Mouse (Mus musculus): ENCODE data around the gene Fbxo48. TPM values are rescaled to one million over a fixed set of nuclear protein-coding genes. Genes with fewer than 3 reads are reported as not detected.

The Fbxo48 gene
- polyA plus RNA-seq, 1 experiment from 2014 or later, result 2.8 TPM

DNA sequence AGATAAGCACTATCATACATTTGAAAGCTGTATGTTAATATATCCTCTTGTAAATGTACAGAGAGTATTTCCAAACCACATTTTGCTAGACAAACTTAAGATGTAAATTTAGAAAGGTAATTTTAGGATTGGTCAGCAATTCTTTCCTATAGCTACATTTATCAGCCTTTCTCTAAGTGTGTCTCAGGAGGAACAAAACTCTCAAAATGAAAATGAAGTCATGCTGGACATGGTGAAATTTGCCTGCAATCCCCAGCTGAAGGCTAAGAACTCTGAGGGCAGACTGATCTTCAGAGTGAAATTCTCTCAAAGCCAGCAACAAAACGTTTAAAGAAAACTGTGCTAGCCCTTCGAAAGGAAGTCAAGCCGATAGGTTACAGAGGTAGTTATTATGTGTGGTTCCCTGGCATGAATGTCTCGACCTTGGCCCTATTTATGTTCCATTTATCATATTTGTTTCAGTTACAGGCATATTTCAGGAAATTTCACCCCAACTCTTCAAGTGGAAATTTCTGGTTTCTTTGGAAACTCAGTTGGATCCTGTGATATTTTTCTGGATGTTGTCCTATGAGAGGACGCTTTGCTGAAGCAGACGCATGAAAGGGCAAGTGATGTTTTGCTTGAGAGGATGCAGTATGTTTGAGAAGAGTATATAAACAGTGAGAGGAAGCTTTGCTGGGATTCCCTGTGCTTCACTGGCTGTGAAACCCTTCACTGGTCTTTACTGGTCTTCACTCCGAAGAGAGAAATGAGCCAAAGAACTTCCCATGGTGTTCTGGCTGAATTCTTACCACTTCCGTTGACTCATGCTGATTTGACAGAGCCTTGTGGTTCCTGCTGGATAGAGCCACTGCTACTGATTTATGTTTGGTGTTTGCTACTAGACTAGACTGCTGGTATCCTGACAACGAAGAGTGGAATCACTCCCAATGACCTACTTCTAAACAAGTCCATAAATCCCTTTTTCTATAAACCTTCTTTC lies 49.5 kb downstream of the Fbxo48 start:
- no peaks in the 10 kb centered on the region for H3K27me3 ChIP-seq (ENCODE audit: control insufficient read depth, insufficient read depth, low read length)
- H3K27ac ChIP-seq (ENCODE audit: low read depth, low read length), result no peak overlapping the region
- H3K9me3 ChIP-seq (ENCODE audit: control insufficient read depth, low read length), result no peaks in the 10 kb centered on the region
- DNase-seq (ENCODE audit: low spot score), result no peak
- H3K4me2 ChIP-seq (ENCODE audit: low read depth, low read length, severe bottlenecking), result no peak overlapping the region
- no peaks in the 10 kb centered on the region for H3K36me3 ChIP-seq (ENCODE audit: control insufficient read depth, insufficient read depth, low read length)
- H3K9ac ChIP-seq (ENCODE audit: low read length), result no peak overlapping the region
- no peaks in the 10 kb centered on the region for H3K4me1 ChIP-seq (replicated peaks; ENCODE audit: control insufficient read depth, insufficient read depth, low read length)
- ATAC-seq (replicated peaks; ENCODE audit: low FRiP score), result no peak
- no peak overlapping the region for H3K4me3 ChIP-seq (ENCODE audit: low read depth, low read length)
- WGBS, result 85% methylated on average over 9 of the region's 9 CpGs

DNA sequence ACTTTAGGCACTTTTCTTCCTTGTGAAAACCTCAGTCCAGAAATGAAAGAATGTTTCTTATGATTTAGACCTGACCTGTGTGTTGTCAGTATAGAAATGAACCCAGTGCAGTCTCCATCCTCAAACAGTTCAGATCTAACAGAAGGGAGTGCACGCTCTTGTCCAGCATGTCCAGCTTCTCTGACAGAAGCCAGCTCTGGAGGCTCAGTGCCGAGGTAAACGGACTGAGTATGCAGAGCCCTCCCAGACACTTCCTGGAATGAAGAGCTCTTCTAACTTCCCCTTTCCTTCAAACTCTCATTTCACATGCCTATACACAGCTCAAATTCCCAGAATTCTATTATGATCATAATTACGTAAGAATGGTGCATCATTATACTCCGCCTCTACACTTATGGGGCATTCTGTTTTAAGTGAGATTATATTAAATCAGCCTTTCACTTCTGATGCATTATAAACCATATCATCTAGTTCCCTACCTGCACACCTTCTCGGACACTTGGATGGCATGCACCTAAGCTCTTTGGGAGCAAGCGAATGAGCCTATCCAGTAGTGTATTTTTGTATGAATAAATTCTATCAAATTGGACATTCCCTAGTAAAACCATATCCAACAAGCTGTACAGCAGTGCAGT lies 51.7 kb downstream of the Fbxo48 start:
- Histone ChIP-seq H3K9me3 (ENCODE audit: control insufficient read depth, low read length) (no peaks in the 10 kb centered on the region), H3K36me3 (ENCODE audit: control insufficient read depth, insufficient read depth, low read length) (no peaks in the 10 kb centered on the region), H3K4me1 (replicated peaks; ENCODE audit: control insufficient read depth, insufficient read depth, low read length) (no peaks in the 10 kb centered on the region), H3K4me3 (ENCODE audit: low read depth, low read length) (no peak overlapping the region), H3K27me3 (ENCODE audit: control insufficient read depth, insufficient read depth, low read length) (no peaks in the 10 kb centered on the region), H3K4me2 (ENCODE audit: low read depth, low read length, severe bottlenecking) (no peak overlapping the region), H3K27ac (ENCODE audit: low read depth, low read length) (no peak overlapping the region), H3K9ac (ENCODE audit: low read length) (no peak overlapping the region)
- ATAC-seq (replicated peaks; ENCODE audit: low FRiP score) (no peak), DNase-seq (ENCODE audit: low spot score) (no peak)
- 95% methylated on average over 7 of the region's 7 CpGs for WGBS

DNA sequence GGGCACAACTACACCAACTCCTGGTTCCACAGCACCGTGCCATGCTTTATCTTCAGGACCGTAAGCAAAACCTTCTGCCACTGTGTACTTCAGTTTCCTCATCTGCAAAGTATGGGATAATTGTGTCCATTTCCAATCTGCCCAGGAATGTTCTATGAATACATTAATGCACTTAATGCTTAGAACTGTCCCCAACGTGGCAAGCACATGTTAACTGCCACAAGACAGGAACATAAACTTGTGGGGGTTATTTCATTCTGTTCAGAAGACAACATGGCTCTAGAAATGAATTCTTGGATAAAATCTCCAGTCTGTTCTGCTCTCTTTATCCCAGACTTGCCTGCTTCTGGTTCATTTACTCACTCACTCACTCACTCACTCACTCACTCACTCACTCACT lies 52.6 kb downstream of the Fbxo48 start:
- Histone ChIP-seq H3K4me1 (replicated peaks; ENCODE audit: control insufficient read depth, insufficient read depth, low read length) (no peaks in the 10 kb centered on the region), H3K27ac (ENCODE audit: low read depth, low read length) (no peak overlapping the region), H3K27me3 (ENCODE audit: control insufficient read depth, insufficient read depth, low read length) (no peaks in the 10 kb centered on the region), H3K4me2 (ENCODE audit: low read depth, low read length, severe bottlenecking) (no peak overlapping the region), H3K4me3 (ENCODE audit: low read depth, low read length) (no peak overlapping the region), H3K36me3 (ENCODE audit: control insufficient read depth, insufficient read depth, low read length) (no peaks in the 10 kb centered on the region), H3K9ac (ENCODE audit: low read length) (no peak overlapping the region), H3K9me3 (ENCODE audit: control insufficient read depth, low read length) (no peaks in the 10 kb centered on the region)
- DNase-seq (ENCODE audit: low spot score), result no peak
- WGBS, result 84% methylated on average over 3 of the region's 3 CpGs
- no peak for ATAC-seq (replicated peaks; ENCODE audit: low FRiP score)

Other genes starting within 250 kb of the Fbxo48 start
- 3.6 and 4.3 TPM in 2 replicates for gene Egfr, start 199.2 kb upstream of the Fbxo48 start, polyA plus RNA-seq (2014; fragmentation: Nextera tagmentation; extraction: Ambion mirVana)
- 16.3 and 19.6 TPM in 2 replicates for gene Cnrip1, start 100.2 kb downstream of the Fbxo48 start, polyA plus RNA-seq (2014; fragmentation: Nextera tagmentation; extraction: Ambion mirVana)
- gene Plek, start 101.0 kb downstream of the Fbxo48 start, polyA plus RNA-seq (2014; fragmentation: Nextera tagmentation; extraction: Ambion mirVana), result 6.0 and 6.1 TPM in 2 replicates
- gene Ppp3r1, start 207.9 kb downstream of the Fbxo48 start, polyA plus RNA-seq (2014; fragmentation: Nextera tagmentation; extraction: Ambion mirVana), result 94.3 and 103 TPM in 2 replicates
- 24.1 and 26.0 TPM in 2 replicates for gene Wdr92, start 230.7 kb downstream of the Fbxo48 start, polyA plus RNA-seq (2014; fragmentation: Nextera tagmentation; extraction: Ambion mirVana)

Data from forebrain, embryonic 11.5 days (tissue).